Mouse (Mus musculus) adrenal gland, postnatal 25 days (tissue): ENCODE results near the gene Pcca. TPM values are rescaled to one million over a fixed set of nuclear protein-coding genes. Genes with fewer than 3 reads are reported as not detected.

Experiments
- DNase-seq: peaks from one replicate; pipeline ENCODE4 v3.0.0; 2021; ENCODE audit warnings: mixed read lengths
- total RNA-seq: library from RNA; stranded (reverse); gene quantifications from 2 replicates; pipeline ENCODE4 v1.2.3, GENCODE M21; 2021

Pcca gene
- total RNA-seq, 1 experiment from 2014 or later = 133 TPM

- DNase-seq = no peak
These were observed 214.0 kb downstream of the Pcca start for GRCm38 (mm10) chr14:122747860-122748842.

GRCm38 (mm10) chr14:122751552-122751951 lies 217.4 kb downstream of the Pcca start:
- DNase-seq = no peak

- DNase-seq = no peak
These were observed 219.2 kb downstream of the Pcca start for GRCm38 (mm10) chr14:122753278-122753677.

- no peak for DNase-seq
These were observed 220.2 kb downstream of the Pcca start for GRCm38 (mm10) chr14:122754311-122754710.

- no peak for DNase-seq
These were observed 221.4 kb downstream of the Pcca start for GRCm38 (mm10) chr14:122755559-122755958.

GRCm38 (mm10) chr14:122756671-122757070 lies 222.5 kb downstream of the Pcca start:
- no peak for DNase-seq

- DNase-seq = no peak
These were observed 225.8 kb downstream of the Pcca start for GRCm38 (mm10) chr14:122759890-122760289.

- DNase-seq = no peak
These were observed 226.7 kb downstream of the Pcca start for GRCm38 (mm10) chr14:122760803-122761202.

GRCm38 (mm10) chr14:122762603-122763002 lies 228.5 kb downstream of the Pcca start:
- no peak for DNase-seq

- DNase-seq = no peak
These were observed 231.8 kb downstream of the Pcca start for GRCm38 (mm10) chr14:122765951-122766350.

- no peak for DNase-seq
These were observed 232.3 kb downstream of the Pcca start for GRCm38 (mm10) chr14:122766448-122766847.

- DNase-seq = no peak
These were observed 250.6 kb downstream of the Pcca start for GRCm38 (mm10) chr14:122784701-122785100.

- DNase-seq = no peak
These were observed 254.1 kb downstream of the Pcca start for GRCm38 (mm10) chr14:122788199-122788598.

GRCm38 (mm10) chr14:122790111-122790510 lies 256.0 kb downstream of the Pcca start:
- no peak for DNase-seq

- no peak for DNase-seq
These were observed 259.2 kb downstream of the Pcca start for GRCm38 (mm10) chr14:122793368-122793767.

- no peak for DNase-seq
These were observed 266.2 kb downstream of the Pcca start for GRCm38 (mm10) chr14:122800296-122800695.

GRCm38 (mm10) chr14:122821002-122821401 lies 286.9 kb downstream of the Pcca start:
- no peak for DNase-seq

GRCm38 (mm10) chr14:122823791-122824190 lies 289.7 kb downstream of the Pcca start:
- DNase-seq = no peak

GRCm38 (mm10) chr14:122825464-122825863 lies 291.3 kb downstream of the Pcca start:
- DNase-seq = no peak

- no peak for DNase-seq
These were observed 296.3 kb downstream of the Pcca start for GRCm38 (mm10) chr14:122830433-122830832.

GRCm38 (mm10) chr14:122833666-122834065 lies 299.5 kb downstream of the Pcca start:
- DNase-seq = no peak

GRCm38 (mm10) chr14:122834753-122835152 lies 300.6 kb downstream of the Pcca start:
- no peak for DNase-seq

- no peak for DNase-seq
These were observed 301.5 kb downstream of the Pcca start for GRCm38 (mm10) chr14:122835487-122836190.
